Mouse (Mus musculus) forebrain, postnatal 0 days (tissue): Measurements from ENCODE around the gene Plcl2. TPM values are rescaled to one million over a fixed set of nuclear protein-coding genes. Genes with fewer than 3 reads are reported as not detected.

Experiments used
- ATAC-seq: fragments of 200-750 bp; cut with Nextera tagmentation; 2 replicates; pipeline ENCODE4 v1.8.0; 2017; ENCODE audit warnings: mild to moderate bottlenecking, moderate library complexity
- DNase-seq: peaks from one replicate; pipeline ENCODE4 v3.0.0-alpha.2; 2015
- H3K27ac ChIP-seq: fragments of 300-500 bp; sonication (generic); 2 replicates; pipeline ENCODE4 v1.5.1; 2014; ENCODE audit warnings: low read depth, mild to moderate bottlenecking, antibody characterized with exemption, low read length, moderate library complexity, mixed read lengths
- H3K27me3 ChIP-seq: fragments of 300-500 bp; sonication (generic); 2 replicates; pipeline ENCODE4 v1.6.1; 2014; ENCODE audit warnings: mild to moderate bottlenecking, low read length, mixed read lengths; ENCODE audit not compliant: insufficient read depth
- H3K36me3 ChIP-seq: fragments of 300-500 bp; sonication (generic); 2 replicates; pipeline ENCODE4 v1.6.1; 2014; ENCODE audit warnings: mild to moderate bottlenecking, moderate library complexity; ENCODE audit not compliant: insufficient read depth
- H3K4me1 ChIP-seq: fragments of 300-500 bp; sonication (generic); 2 replicates; pipeline ENCODE4 v1.6.1; 2014; ENCODE audit warnings: antibody characterized with exemption; ENCODE audit not compliant: insufficient read depth
- H3K4me2 ChIP-seq: fragments of 300-500 bp; sonication (generic); 2 replicates; pipeline ENCODE4 v1.6.1; 2014; ENCODE audit warnings: low read depth, mild to moderate bottlenecking, moderate library complexity
- H3K4me3 ChIP-seq: fragments of 300-500 bp; sonication (generic); 2 replicates; pipeline ENCODE4 v1.5.1; 2014; ENCODE audit warnings: low read depth, low read length, mixed read lengths
- H3K9ac ChIP-seq: fragments of 300-500 bp; sonication (generic); 2 replicates; pipeline ENCODE4 v1.6.1; 2014; ENCODE audit warnings: mild to moderate bottlenecking
- H3K9me3 ChIP-seq: fragments of 300-500 bp; sonication (generic); 2 replicates; pipeline ENCODE4 v1.6.1; 2016; ENCODE audit warnings: low read length
- CTCF ChIP-seq: sonication (generic); IDR thresholded peaks from 2 replicates; pipeline ENCODE4 v1.5.1; 2016; ENCODE audit warnings: antibody characterized with exemption, control low read depth, low read depth
- whole genome bisulfite sequencing: fragments of 180-500 bp; shearing (Covaris S2); extraction: QIAGEN DNeasy Blood & Tissue Kit; methylation state at CpG from one replicate; pipeline ENCODE4 v1.1.7; 2014; 5-methylcytosine and 5-hydroxymethylcytosine counted together
- polyA plus RNA-seq: library from polyadenylated mRNA; unstranded; fragments of >200 nt; fragmentation: Nextera tagmentation; extraction: Ambion mirVana; gene quantifications from 2 replicates; pipeline ENCODE4 v1.2.1, GENCODE M21; 2015
- total RNA-seq: library from RNA; depleted of rRNA; stranded (reverse); fragments of >200 nt; gene quantifications from 2 replicates; pipeline ENCODE4 v1.2.3, GENCODE M21; 2014; rRNA removed

Gene Plcl2
- 59.3 and 65.6 TPM in 2 replicates for total RNA-seq
- polyA plus RNA-seq: 9.6 and 9.8 TPM in 2 replicates

- ATAC-seq (peak; percentile 52), DNase-seq (peak; percentile 80)
- Histone ChIP-seq H3K27me3 (no peaks in the 10 kb centered on the region), H3K9ac (peak within 1 kb of the TSS; percentile 93), H3K4me3 (peak within 1 kb of the TSS; percentile 92), H3K4me2 (peak within 1 kb of the TSS; percentile 79), H3K36me3 (no peaks in the 10 kb centered on the region), H3K9me3 (no peaks in the 10 kb centered on the region), H3K27ac (peak within 1 kb of the TSS; percentile 92), H3K4me1 (peaks cover 14% of the 10 kb centered on the region)
- 0 out of 2 replicates have a peak, but pooled peaks have one; percentile 2 for TF ChIP-seq CTCF
- WGBS: 1% methylated on average over 75 of the region's 95 CpGs
These were observed at the start of gene Plcl2 for GRCm38 (mm10) chr17:50509251-50510104. TSS of gene Plcl2 (plus strand) at chr17:50509403.

GRCm38 (mm10) chr17:50460301-50460700 lies 48.9 kb upstream of the Plcl2 start:
- Histone ChIP-seq H3K27me3 (no peaks in the 10 kb centered on the region), H3K4me2 (no peak overlapping the region), H3K36me3 (no peaks in the 10 kb centered on the region), H3K27ac (no peak overlapping the region), H3K4me3 (no peak overlapping the region), H3K9ac (no peak overlapping the region), H3K4me1 (no peaks in the 10 kb centered on the region), H3K9me3 (no peaks in the 10 kb centered on the region)
- DNase-seq (no peak), ATAC-seq (no peak)
- no peak for TF ChIP-seq CTCF
- WGBS: 73% methylated on average over 8 of the region's 8 CpGs

DNA sequence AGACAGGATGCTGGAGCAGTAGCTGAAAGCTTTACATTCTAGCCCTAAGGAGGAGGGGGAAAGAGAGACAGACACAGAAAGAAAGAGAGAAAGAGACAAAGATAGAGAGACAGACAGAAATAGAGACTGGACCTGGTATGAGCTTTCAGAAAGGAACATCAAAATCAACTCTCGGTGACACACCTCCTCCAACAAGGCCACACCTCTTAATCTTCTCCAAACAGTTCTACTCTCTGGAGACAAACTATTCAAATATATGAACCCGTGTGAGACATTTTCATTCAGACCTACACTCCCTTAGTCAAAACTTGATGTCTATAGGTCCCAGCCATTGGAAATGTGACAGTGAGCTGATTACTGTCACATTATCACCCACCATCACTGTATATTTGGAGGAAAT lies 41.8 kb upstream of the Plcl2 start:
- DNase-seq: no peak
- no peaks in the 10 kb centered on the region for H3K36me3 ChIP-seq
- H3K9me3 ChIP-seq: no peaks in the 10 kb centered on the region
- 99% methylated on average over 2 of the region's 2 CpGs for WGBS
- no peaks in the 10 kb centered on the region for H3K27me3 ChIP-seq
- ATAC-seq: no peak
- TF ChIP-seq CTCF: no peak
- no peak overlapping the region for H3K4me3 ChIP-seq
- H3K27ac ChIP-seq: no peak overlapping the region
- H3K4me1 ChIP-seq: peaks cover 11% of the 10 kb centered on the region
- no peak overlapping the region for H3K4me2 ChIP-seq
- no peak overlapping the region for H3K9ac ChIP-seq

DNA sequence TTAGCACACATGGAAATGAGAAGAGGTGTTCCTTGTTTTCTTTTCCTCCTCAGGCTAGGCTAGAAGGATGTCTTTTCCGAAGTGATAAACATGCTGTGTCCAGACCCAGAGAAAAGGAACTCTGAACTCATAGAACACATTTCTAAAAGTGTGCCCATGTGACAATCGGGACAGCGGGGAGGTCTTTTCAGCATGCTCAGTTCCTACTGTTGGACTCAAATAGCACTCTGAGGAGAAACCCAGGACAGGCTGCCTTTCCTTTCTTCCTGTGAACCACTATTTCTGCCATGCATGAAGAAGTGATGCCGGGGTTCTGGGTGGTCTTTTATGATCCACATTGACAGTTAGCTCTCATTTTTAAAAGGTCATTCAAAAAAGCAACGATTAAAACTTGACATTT lies 40.1 kb upstream of the Plcl2 start:
- Histone ChIP-seq H3K27me3 (no peaks in the 10 kb centered on the region), H3K4me3 (no peak overlapping the region), H3K9ac (no peak overlapping the region), H3K9me3 (no peaks in the 10 kb centered on the region), H3K4me2 (no peak overlapping the region), H3K36me3 (no peaks in the 10 kb centered on the region), H3K27ac (0 out of 2 replicates have a peak overlapping the region, but pooled peaks have one; percentile 1), H3K4me1 (peaks cover 11% of the 10 kb centered on the region)
- no peak for DNase-seq
- 56% methylated on average over 5 of the region's 5 CpGs for WGBS
- ATAC-seq: no peak
- no peak for TF ChIP-seq CTCF

GRCm38 (mm10) chr17:50469543-50470431 lies 39.4 kb upstream of the Plcl2 start:
- ATAC-seq: peak; percentile 86
- no peaks in the 10 kb centered on the region for H3K27me3 ChIP-seq
- H3K9me3 ChIP-seq: no peaks in the 10 kb centered on the region
- H3K27ac ChIP-seq: peak overlapping the region; percentile 74
- H3K4me2 ChIP-seq: peak overlapping the region; percentile 42
- no peak for TF ChIP-seq CTCF
- DNase-seq: peak; percentile 79
- peaks cover 11% of the 10 kb centered on the region for H3K4me1 ChIP-seq
- peak overlapping the region; percentile 21; the same call in 1 of the 2 replicates for H3K4me3 ChIP-seq
- H3K9ac ChIP-seq: 0 out of 2 replicates have a peak overlapping the region, but pooled peaks have one; percentile 0
- 6% methylated on average over 13 of the region's 13 CpGs for WGBS
- H3K36me3 ChIP-seq: no peaks in the 10 kb centered on the region

DNA sequence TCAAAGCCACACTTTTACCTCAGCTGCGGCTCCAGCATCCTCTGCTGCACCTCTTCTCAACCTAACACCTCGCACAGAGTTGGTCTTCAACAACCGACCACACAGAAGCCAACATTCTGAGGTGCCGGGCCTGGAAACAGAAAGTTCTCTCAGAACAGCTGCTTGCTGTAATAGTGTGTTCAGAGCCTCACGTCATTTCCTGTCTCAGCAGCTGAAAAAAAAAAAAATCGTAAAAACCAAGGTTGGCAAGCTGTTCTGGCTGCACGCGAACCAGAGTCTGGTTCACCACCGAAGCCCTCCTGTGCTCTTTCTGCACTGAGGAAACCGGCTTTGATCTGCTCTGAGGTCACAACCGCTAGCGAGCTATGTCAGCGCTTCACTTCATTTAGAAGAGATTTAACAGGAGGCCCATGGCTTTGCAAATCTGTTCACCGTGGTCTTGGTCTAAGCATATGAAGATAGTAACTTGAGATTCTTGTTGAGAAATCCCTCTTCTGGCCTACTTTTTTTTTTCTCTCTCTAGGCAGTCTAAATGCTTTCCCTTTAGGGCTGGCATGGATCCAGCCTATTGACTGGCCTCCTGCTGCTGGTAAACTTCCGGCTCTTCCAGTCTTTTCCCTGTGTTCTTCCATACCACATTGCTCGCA lies 38.6 kb upstream of the Plcl2 start:
- Histone ChIP-seq H3K27me3 (no peaks in the 10 kb centered on the region), H3K4me3 (peak overlapping the region; percentile 21), H3K9me3 (no peaks in the 10 kb centered on the region), H3K9ac (peak overlapping the region; percentile 40; the same call in 1 of the 2 replicates), H3K4me2 (peak overlapping the region; percentile 42), H3K36me3 (no peaks in the 10 kb centered on the region), H3K27ac (peak overlapping the region; percentile 74), H3K4me1 (peaks cover 11% of the 10 kb centered on the region)
- DNase-seq (peak; percentile 78), ATAC-seq (peak; percentile 83)
- no peak for TF ChIP-seq CTCF
- 11% methylated on average over 16 of the region's 16 CpGs for WGBS
